Mouse (Mus musculus) kidney, postnatal 0 days (tissue): ENCODE data around the gene Ssrp1. TPM values are rescaled to one million over a fixed set of nuclear protein-coding genes. Genes with fewer than 3 reads are reported as not detected.
A peak's percentile ranks its signal among the peaks of the same experiment; 100 is the strongest.

Experiments used
- ATAC-seq: fragments of 200-750 bp; cut with Nextera tagmentation; replicated peaks from 2 replicates; pipeline ENCODE4 v1.8.0; 2017; ENCODE audit warnings: low read depth, moderate number of reproducible peaks, moderate TSS enrichment, moderate library complexity; ENCODE audit not compliant: low FRiP score
- DNase-seq: peaks from one replicate; pipeline ENCODE4 v3.0.0-alpha.2; 2016; ENCODE audit warnings: low spot score
- H3K27ac ChIP-seq: fragments of 300-500 bp; sonication (generic); 2 replicates; pipeline ENCODE4 v1.5.1; 2014; ENCODE audit warnings: mild to moderate bottlenecking
- H3K27me3 ChIP-seq: fragments of 300-500 bp; sonication (generic); 2 replicates; pipeline ENCODE4 v1.6.1; 2014; ENCODE audit warnings: low read length, mixed read lengths; ENCODE audit not compliant: insufficient read depth
- H3K36me3 ChIP-seq: fragments of 300-500 bp; sonication (generic); 2 replicates; pipeline ENCODE4 v1.6.1; 2014; ENCODE audit warnings: low read length, mixed read lengths; ENCODE audit not compliant: insufficient read depth
- H3K4me1 ChIP-seq: fragments of 300-500 bp; sonication (generic); replicated peaks from 2 replicates; pipeline ENCODE4 v1.6.1; 2014; ENCODE audit warnings: antibody characterized with exemption, low read length, mixed read lengths; ENCODE audit not compliant: insufficient read depth
- H3K4me2 ChIP-seq: fragments of 300-500 bp; sonication (generic); 2 replicates; pipeline ENCODE4 v1.6.1; 2014; ENCODE audit warnings: mild to moderate bottlenecking, low read length, moderate library complexity, mixed read lengths
- H3K4me3 ChIP-seq: fragments of 300-500 bp; sonication (generic); replicated peaks from 2 replicates; pipeline ENCODE4 v1.5.1; 2014; ENCODE audit warnings: low read depth, low read length
- H3K9ac ChIP-seq: fragments of 300-500 bp; sonication (generic); 2 replicates; pipeline ENCODE4 v1.6.1; 2014; ENCODE audit warnings: low read depth, low read length
- H3K9me3 ChIP-seq: fragments of 300-500 bp; sonication (generic); replicated peaks from 2 replicates; pipeline ENCODE4 v1.6.1; 2016; ENCODE audit warnings: low read length, inconsistent platforms, mixed read lengths
- CTCF ChIP-seq: IDR thresholded peaks from 2 replicates; pipeline ENCODE4 v1.5.1; 2016; ENCODE audit warnings: antibody characterized with exemption, low read depth, mild to moderate bottlenecking, moderate library complexity
- WGBS: fragments of 180-500 bp; shearing (Covaris S2); extraction: QIAGEN DNeasy Blood & Tissue Kit; methylation state at CpG from one replicate; pipeline ENCODE4 v1.1.7; 2014; 5-methylcytosine and 5-hydroxymethylcytosine counted together
- polyA plus RNA-seq: library from polyadenylated mRNA; unstranded; fragments of >200 nt; fragmentation: Nextera tagmentation; extraction: Ambion mirVana; gene quantifications from 2 replicates; pipeline ENCODE4 v1.2.1, GENCODE M21; 2015

Gene Ssrp1
- polyA plus RNA-seq, 1 experiment from 2014 or later, result 167 TPM

DNA sequence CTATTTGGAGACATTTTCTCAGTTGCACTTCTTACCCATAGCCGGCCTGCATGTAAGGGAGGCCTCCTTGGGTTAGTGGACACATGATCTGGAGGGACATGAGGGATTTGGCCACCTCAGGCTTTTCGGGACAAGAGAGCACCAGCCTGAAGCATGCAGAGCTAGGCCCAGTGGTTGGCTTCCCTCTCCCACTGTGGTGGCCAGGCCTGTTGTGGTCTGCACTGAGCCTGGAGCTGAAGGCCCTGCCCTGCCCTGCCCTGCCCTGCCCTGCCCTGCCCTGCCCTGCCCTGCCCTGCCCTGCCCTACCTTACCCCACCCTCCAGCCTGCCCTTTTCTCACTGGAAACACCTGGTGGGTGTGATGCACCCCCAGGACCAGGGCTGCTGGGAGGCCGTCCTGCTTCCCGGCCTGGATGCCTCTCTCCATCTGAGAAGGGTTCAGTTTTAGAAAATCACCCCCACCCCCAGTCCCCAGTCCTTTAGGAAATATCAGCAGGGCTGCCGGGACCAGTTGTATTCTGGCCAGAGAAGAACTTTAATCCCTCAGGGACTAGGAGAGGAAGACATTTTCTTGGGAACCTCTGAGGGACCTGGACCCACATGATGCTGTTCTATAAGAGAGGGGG is 16.3 kb downstream of the Ssrp1 start:
- H3K36me3 ChIP-seq, result peaks cover 36% of the 10 kb centered on the region
- no peak for ATAC-seq

GRCm38 (mm10) chr2:85056711-85057110 is 19.7 kb downstream of the Ssrp1 start:
- H3K27ac ChIP-seq, result no peak overlapping the region
- no peaks in the 10 kb centered on the region for H3K27me3 ChIP-seq
- no peak overlapping the region for H3K4me2 ChIP-seq
- 50% methylated on average over 5 of the region's 5 CpGs for WGBS
- DNase-seq (peak; percentile 68), ATAC-seq (no peak)
- peaks cover 47% of the 10 kb centered on the region for H3K36me3 ChIP-seq
- peaks cover 3% of the 10 kb centered on the region for H3K4me1 ChIP-seq
- H3K9me3 ChIP-seq, result no peaks in the 10 kb centered on the region
- no peak for TF ChIP-seq CTCF
- H3K4me3 ChIP-seq, result no peak overlapping the region
- H3K9ac ChIP-seq, result no peak overlapping the region

More for the DNA sequence above, 16.3 kb downstream of the Ssrp1 start:
- no peak for DNase-seq
- H3K9me3 ChIP-seq, result no peaks in the 10 kb centered on the region
- H3K27ac ChIP-seq, result no peak overlapping the region
- no peak for TF ChIP-seq CTCF
- WGBS, result 80% methylated on average over 5 of the region's 5 CpGs
- no peak overlapping the region for H3K4me2 ChIP-seq
- H3K4me3 ChIP-seq, result no peak overlapping the region
- no peak overlapping the region for H3K9ac ChIP-seq
- no peaks in the 10 kb centered on the region for H3K27me3 ChIP-seq
- H3K4me1 ChIP-seq, result peaks cover 26% of the 10 kb centered on the region

- H3K4me3 ChIP-seq, result no peak overlapping the region
- peaks cover 3% of the 10 kb centered on the region for H3K4me1 ChIP-seq
- no peaks in the 10 kb centered on the region for H3K27me3 ChIP-seq
- no peak overlapping the region for H3K9ac ChIP-seq
- no peak overlapping the region for H3K4me2 ChIP-seq
- DNase-seq (no peak), ATAC-seq (no peak)
- 82% methylated on average over 6 of the region's 6 CpGs for WGBS
- no peaks in the 10 kb centered on the region for H3K9me3 ChIP-seq
- peaks cover 42% of the 10 kb centered on the region for H3K36me3 ChIP-seq
- 0 out of 2 replicates have a peak, but pooled peaks have one; percentile 8 for TF ChIP-seq CTCF
- peak overlapping the region; percentile 66; the same call in 1 of the 2 replicates for H3K27ac ChIP-seq
Measured at GRCm38 (mm10) chr2:85059677-85060076, 22.6 kb downstream of the Ssrp1 start.

DNA sequence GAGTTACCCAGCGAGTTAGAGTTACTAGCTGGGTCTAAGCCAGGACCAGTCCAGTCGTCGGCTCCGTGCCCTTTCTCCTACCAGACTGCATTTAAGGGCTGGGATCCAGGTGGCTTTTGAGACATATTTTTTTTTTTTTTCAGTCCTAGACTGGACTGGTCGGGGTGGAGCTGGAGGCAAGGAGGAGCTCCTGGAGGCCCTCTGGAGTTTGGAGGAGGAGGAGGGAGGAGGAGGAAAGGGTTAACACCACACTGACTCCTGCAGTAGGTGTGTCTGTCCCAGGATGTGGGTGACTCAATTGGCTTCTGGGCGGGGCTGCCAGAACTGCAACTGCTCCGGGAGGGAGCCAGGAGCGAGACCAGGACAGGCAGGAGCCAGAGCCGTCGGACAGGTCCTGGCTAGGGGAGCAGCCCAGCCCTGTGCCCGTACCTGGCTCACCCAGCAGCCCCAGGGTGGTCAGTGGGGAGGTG is 23.6 kb downstream of the Ssrp1 start:
- TF ChIP-seq CTCF, result no peak
- Histone ChIP-seq H3K4me2 (peak overlapping the region; percentile 66), H3K36me3 (peaks cover 39% of the 10 kb centered on the region), H3K4me3 (peak overlapping the region; percentile 35), H3K27me3 (no peaks in the 10 kb centered on the region), H3K9ac (peak overlapping the region; percentile 54), H3K4me1 (peaks cover 3% of the 10 kb centered on the region), H3K27ac (peak overlapping the region; percentile 66; the same call in 1 of the 2 replicates), H3K9me3 (no peaks in the 10 kb centered on the region)
- DNase-seq (peak; percentile 75), ATAC-seq (peak; percentile 86)
- WGBS, result 7% methylated on average over 11 of the region's 11 CpGs

DNA sequence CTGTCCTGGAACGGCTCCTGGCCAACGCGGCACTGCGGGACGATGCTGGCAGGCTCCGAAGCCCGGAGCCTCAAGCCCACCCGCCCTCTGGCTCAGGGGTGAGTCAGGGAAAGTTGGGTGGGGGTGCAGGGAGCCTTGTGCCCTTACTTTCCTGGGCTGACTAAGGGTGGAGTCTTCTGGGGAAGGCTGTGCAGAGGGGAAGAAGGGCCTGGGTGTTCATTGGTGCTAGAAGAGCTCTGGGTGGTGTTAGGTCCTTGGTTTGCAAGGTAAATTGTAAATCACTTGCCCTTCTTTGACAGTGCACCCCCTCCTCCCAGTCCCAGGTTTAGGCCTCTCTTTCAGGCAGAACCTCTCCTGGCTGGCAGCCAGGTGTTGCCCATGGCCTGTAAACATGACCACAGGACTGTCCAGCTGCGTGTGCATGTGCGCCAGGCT is 24.1 kb downstream of the Ssrp1 start:
- Histone ChIP-seq H3K4me3 (peak overlapping the region; percentile 35), H3K4me2 (peak overlapping the region; percentile 66), H3K27me3 (no peaks in the 10 kb centered on the region), H3K9ac (peak overlapping the region; percentile 54), H3K9me3 (no peaks in the 10 kb centered on the region), H3K27ac (peak overlapping the region; percentile 43; the same call in 1 of the 2 replicates), H3K36me3 (peaks cover 39% of the 10 kb centered on the region), H3K4me1 (no peaks in the 10 kb centered on the region; the same call in 1 of the 2 replicates)
- no peak for TF ChIP-seq CTCF
- WGBS, result 20% methylated on average over 10 of the region's 10 CpGs
- DNase-seq (peak; percentile 33), ATAC-seq (no peak; the same call in none of the 2 replicates)

GRCm38 (mm10) chr2:85065141-85065875 is 28.3 kb downstream of the Ssrp1 start:
- TF ChIP-seq CTCF, result no peak
- no peak overlapping the region for H3K27ac ChIP-seq
- DNase-seq, result no peak
- no peak overlapping the region for H3K4me3 ChIP-seq
- H3K4me2 ChIP-seq, result no peak overlapping the region
- no peaks in the 10 kb centered on the region for H3K27me3 ChIP-seq
- H3K36me3 ChIP-seq, result peaks cover 18% of the 10 kb centered on the region
- no peak overlapping the region for H3K9ac ChIP-seq
- H3K9me3 ChIP-seq, result no peaks in the 10 kb centered on the region
- WGBS, result 59% methylated on average over 12 of the region's 12 CpGs
- no peaks in the 10 kb centered on the region; the same call in 1 of the 2 replicates for H3K4me1 ChIP-seq
- no peak for ATAC-seq
